Mouse (Mus musculus): ENCODE measurements around the gene Clasp1. TPM values are rescaled to one million over a fixed set of nuclear protein-coding genes. Genes with fewer than 3 reads are reported as not detected.
A peak's percentile ranks its signal among the peaks of the same experiment; 100 is the strongest.
"Not testable (repeated sequence)": the region's sequence is repeated elsewhere in the genome, so short reads cannot be mapped to it uniquely, and the experiment has no call there.

Clasp1 gene
- polyA plus RNA-seq, 1 experiment from 2014 or later: 146 TPM

GRCm38 (mm10) chr1:118559716-118560115, 170.9 kb downstream of the Clasp1 start:
- Histone ChIP-seq H3K4me3 (replicated peaks) (no peak overlapping the region), H3K9ac (replicated peaks) (no peak overlapping the region), H3K4me1 (replicated peaks) (no peaks in the 10 kb centered on the region), H3K4me2 (replicated peaks) (no peak overlapping the region), H3K9me3 (no peaks in the 10 kb centered on the region), H3K27me3 (no peaks in the 10 kb centered on the region), H3K27ac (no peak overlapping the region), H3K36me3 (peaks cover 81% of the 10 kb centered on the region)
- WGBS: 98% methylated on average over 2 of the region's 2 CpGs
- no peak for ATAC-seq

GRCm38 (mm10) chr1:118564561-118564960, 175.7 kb downstream of the Clasp1 start:
- Histone ChIP-seq H3K4me2 (replicated peaks) (no peak overlapping the region), H3K36me3 (peaks cover 93% of the 10 kb centered on the region), H3K27ac (no peak overlapping the region), H3K4me3 (replicated peaks) (no peak overlapping the region), H3K9ac (replicated peaks) (no peak overlapping the region), H3K27me3 (no peaks in the 10 kb centered on the region), H3K4me1 (replicated peaks) (no peaks in the 10 kb centered on the region), H3K9me3 (no peaks in the 10 kb centered on the region)
- no peak for ATAC-seq

- Histone ChIP-seq H3K27me3 (no peaks in the 10 kb centered on the region), H3K36me3 (peaks cover 94% of the 10 kb centered on the region), H3K27ac (no peak overlapping the region), H3K9ac (replicated peaks) (no peak overlapping the region), H3K4me3 (replicated peaks) (no peak overlapping the region), H3K4me2 (replicated peaks) (no peak overlapping the region), H3K9me3 (no peaks in the 10 kb centered on the region), H3K4me1 (replicated peaks) (no peaks in the 10 kb centered on the region)
- no peak for ATAC-seq
- WGBS: over 99% methylated on average over 3 of the region's 3 CpGs
Observed at GRCm38 (mm10) chr1:118567659-118568058, 178.8 kb downstream of the Clasp1 start.

GRCm38 (mm10) chr1:118580174-118580702, 191.4 kb downstream of the Clasp1 start:
- no peaks in the 10 kb centered on the region for H3K9me3 ChIP-seq
- no peaks in the 10 kb centered on the region for H3K4me1 ChIP-seq (replicated peaks)
- no peak overlapping the region for H3K27ac ChIP-seq
- no peak overlapping the region for H3K9ac ChIP-seq (replicated peaks)
- peaks cover 59% of the 10 kb centered on the region for H3K36me3 ChIP-seq
- no peak for ATAC-seq
- H3K4me2 ChIP-seq (replicated peaks): no peak overlapping the region
- no peaks in the 10 kb centered on the region for H3K27me3 ChIP-seq
- WGBS: 89% methylated on average over 2 of the region's 2 CpGs
- no peak overlapping the region for H3K4me3 ChIP-seq (replicated peaks)

GRCm38 (mm10) chr1:118581179-118581578, 192.3 kb downstream of the Clasp1 start:
- no peak overlapping the region for H3K4me3 ChIP-seq (replicated peaks)
- H3K4me1 ChIP-seq (replicated peaks): no peaks in the 10 kb centered on the region
- no peaks in the 10 kb centered on the region for H3K27me3 ChIP-seq
- H3K4me2 ChIP-seq (replicated peaks): no peak overlapping the region
- H3K36me3 ChIP-seq: peaks cover 50% of the 10 kb centered on the region
- no peak overlapping the region for H3K9ac ChIP-seq (replicated peaks)
- WGBS: 96% methylated on average over 8 of the region's 8 CpGs
- no peak overlapping the region for H3K27ac ChIP-seq
- no peaks in the 10 kb centered on the region for H3K9me3 ChIP-seq
- ATAC-seq: no peak

GRCm38 (mm10) chr1:118589721-118590120, 200.9 kb downstream of the Clasp1 start:
- WGBS: 55% methylated on average over 5 of the region's 5 CpGs
- Histone ChIP-seq H3K36me3 (peaks cover 53% of the 10 kb centered on the region), H3K4me2 (replicated peaks) (no peak overlapping the region), H3K4me3 (replicated peaks) (no peak overlapping the region), H3K9me3 (no peaks in the 10 kb centered on the region), H3K9ac (replicated peaks) (no peak overlapping the region), H3K4me1 (replicated peaks) (no peaks in the 10 kb centered on the region), H3K27me3 (no peaks in the 10 kb centered on the region), H3K27ac (no peak overlapping the region)
- 0 out of 2 replicates have a peak, but pooled peaks have one; percentile 60 for ATAC-seq

GRCm38 (mm10) chr1:118592933-118593332, 204.1 kb downstream of the Clasp1 start:
- H3K36me3 ChIP-seq: peaks cover 81% of the 10 kb centered on the region
- no peak for ATAC-seq
- H3K4me1 ChIP-seq (replicated peaks): no peaks in the 10 kb centered on the region
- no peak overlapping the region for H3K4me3 ChIP-seq (replicated peaks)
- no peak overlapping the region for H3K4me2 ChIP-seq (replicated peaks)
- H3K27me3 ChIP-seq: no peaks in the 10 kb centered on the region
- 95% methylated on average over 4 of the region's 4 CpGs for WGBS
- no peak overlapping the region for H3K27ac ChIP-seq
- H3K9ac ChIP-seq (replicated peaks): no peak overlapping the region
- no peaks in the 10 kb centered on the region for H3K9me3 ChIP-seq

GRCm38 (mm10) chr1:118595395-118595794, 206.5 kb downstream of the Clasp1 start:
- H3K27ac ChIP-seq: no peak overlapping the region
- no peak overlapping the region for H3K9ac ChIP-seq (replicated peaks)
- no peaks in the 10 kb centered on the region for H3K9me3 ChIP-seq
- ATAC-seq: no peak
- H3K4me1 ChIP-seq (replicated peaks): no peaks in the 10 kb centered on the region
- H3K4me2 ChIP-seq (replicated peaks): no peak overlapping the region
- H3K27me3 ChIP-seq: no peaks in the 10 kb centered on the region
- 84% methylated on average over 2 of the region's 2 CpGs for WGBS
- peaks cover 91% of the 10 kb centered on the region for H3K36me3 ChIP-seq
- no peak overlapping the region for H3K4me3 ChIP-seq (replicated peaks)

GRCm38 (mm10) chr1:118597475-118598213, 208.8 kb downstream of the Clasp1 start:
- no peaks in the 10 kb centered on the region for H3K4me1 ChIP-seq (replicated peaks)
- 91% methylated on average over 2 of the region's 2 CpGs for WGBS
- no peak overlapping the region for H3K9ac ChIP-seq (replicated peaks)
- H3K9me3 ChIP-seq: no peaks in the 10 kb centered on the region
- no peak overlapping the region for H3K4me3 ChIP-seq (replicated peaks)
- no peak for ATAC-seq
- H3K27me3 ChIP-seq: no peaks in the 10 kb centered on the region
- H3K4me2 ChIP-seq (replicated peaks): no peak overlapping the region
- H3K27ac ChIP-seq: no peak overlapping the region
- peaks cover 94% of the 10 kb centered on the region for H3K36me3 ChIP-seq

- Histone ChIP-seq H3K4me2 (replicated peaks) (no peak overlapping the region), H3K9ac (replicated peaks) (no peak overlapping the region), H3K36me3 (peaks cover 95% of the 10 kb centered on the region), H3K9me3 (no peaks in the 10 kb centered on the region), H3K27me3 (no peaks in the 10 kb centered on the region), H3K4me1 (replicated peaks) (no peaks in the 10 kb centered on the region), H3K27ac (no peak overlapping the region), H3K4me3 (replicated peaks) (no peak overlapping the region)
- WGBS: 93% methylated on average over 3 of the region's 3 CpGs
- ATAC-seq: no peak
Observed at GRCm38 (mm10) chr1:118598339-118598738, 209.5 kb downstream of the Clasp1 start.

GRCm38 (mm10) chr1:118613631-118614183, 224.8 kb downstream of the Clasp1 start:
- no peak overlapping the region for H3K9ac ChIP-seq (replicated peaks)
- WGBS: 87% methylated on average over 3 of the region's 3 CpGs
- peak; percentile 63; the same call in 1 of the 2 replicates for ATAC-seq
- H3K27me3 ChIP-seq: no peaks in the 10 kb centered on the region
- no peaks in the 10 kb centered on the region for H3K4me1 ChIP-seq (replicated peaks)
- no peak overlapping the region for H3K4me2 ChIP-seq (replicated peaks)
- peaks cover 26% of the 10 kb centered on the region for H3K36me3 ChIP-seq
- no peaks in the 10 kb centered on the region for H3K9me3 ChIP-seq
- no peak overlapping the region for H3K27ac ChIP-seq
- no peak overlapping the region for H3K4me3 ChIP-seq (replicated peaks)

- not testable (repeated sequence) for H3K9me3 ChIP-seq; H3K27me3 ChIP-seq; H3K27ac ChIP-seq; H3K4me2 ChIP-seq (replicated peaks); H3K4me1 ChIP-seq (replicated peaks); H3K4me3 ChIP-seq (replicated peaks); H3K36me3 ChIP-seq; ATAC-seq; H3K9ac ChIP-seq (replicated peaks)
- WGBS: 89% methylated on average over 5 of the region's 5 CpGs
Observed at GRCm38 (mm10) chr1:118621055-118621454, 232.2 kb downstream of the Clasp1 start.
